ENCODE assay signal across 8 mouse cellular contexts in genomic region chr2:33885264-33885651, GRCm38 (mm10). TPM values are rescaled to one million over a fixed set of nuclear protein-coding genes. Genes with fewer than 3 reads are reported as not detected.
DNase-seq lines count a peak whose midpoint lies in the region; ATAC-seq and TF ChIP-seq lines count a peak whose summit lies in the region.

No protein-coding gene starts in this region.

- no peaks in the 10 kb centered on the region for H3K9me3 ChIP-seq in forebrain, embryonic 12.5 days
- no peaks in the 10 kb centered on the region for H3K9me3 ChIP-seq in limb, embryonic 13.5 days

- WGBS in forebrain, embryonic 12.5 days: 94% methylated on average over 3 of the region's 3 CpGs
- WGBS in limb, embryonic 13.5 days: 76% methylated on average over 3 of the region's 3 CpGs

- peak overlapping the region; percentile 91 for H3K4me2 ChIP-seq in forebrain, embryonic 12.5 days
- peak overlapping the region; percentile 86 for H3K4me2 ChIP-seq in limb, embryonic 13.5 days (replicated peaks)
- peak overlapping the region; percentile 21 for H3K4me2 ChIP-seq in myocyte (ENCODE audit: low read depth)

- H3K27me3 ChIP-seq in forebrain, embryonic 12.5 days: no peaks in the 10 kb centered on the region
- no peaks in the 10 kb centered on the region for H3K27me3 ChIP-seq in limb, embryonic 13.5 days
- no peaks in the 10 kb centered on the region for H3K27me3 ChIP-seq in myocyte (ENCODE audit: control insufficient read depth, insufficient read depth, insufficient read length)

- H3K4me3 ChIP-seq in forebrain, embryonic 12.5 days (replicated peaks): 0 out of 2 replicates have a peak overlapping the region, but pooled peaks have one; percentile 0
- no peak overlapping the region for H3K4me3 ChIP-seq in limb, embryonic 13.5 days
- no peak overlapping the region for H3K4me3 ChIP-seq in myocyte

- H3K79me2 ChIP-seq in myocyte (ENCODE audit: control insufficient read depth, insufficient read depth): peaks cover 14% of the 10 kb centered on the region

- no peak for ATAC-seq in forebrain, embryonic 12.5 days (ENCODE audit: low FRiP score)
- ATAC-seq in limb, embryonic 13.5 days (ENCODE audit: low FRiP score, low read depth): no peak

- H3ac ChIP-seq in myocyte (ENCODE audit: control insufficient read depth, insufficient read length): no peak overlapping the region

- 0 out of 2 replicates have a peak overlapping the region, but pooled peaks have one; percentile 42 for H3K27ac ChIP-seq in forebrain, embryonic 12.5 days
- no peak overlapping the region for H3K27ac ChIP-seq in limb, embryonic 13.5 days

- no peak for TF ChIP-seq POLR2A in myocyte (IDR thresholded peaks at IDR 0.05; ENCODE audit: insufficient read length, low read depth)

- peaks cover 4% of the 10 kb centered on the region; the same call in 1 of the 2 replicates for H3K36me3 ChIP-seq in forebrain, embryonic 12.5 days (replicated peaks)
- no peaks in the 10 kb centered on the region for H3K36me3 ChIP-seq in limb, embryonic 13.5 days
- H3K36me3 ChIP-seq in myocyte (ENCODE audit: control insufficient read depth, insufficient read depth): no peaks in the 10 kb centered on the region

- H3K9ac ChIP-seq in forebrain, embryonic 12.5 days: no peak overlapping the region
- H3K9ac ChIP-seq in limb, embryonic 13.5 days: no peak overlapping the region

- peaks cover 41% of the 10 kb centered on the region for H3K4me1 ChIP-seq in forebrain, embryonic 12.5 days
- H3K4me1 ChIP-seq in limb, embryonic 13.5 days: peaks cover 41% of the 10 kb centered on the region

- DNase-seq in kidney, postnatal 10 days: peak; percentile 30
- DNase-seq in kidney, adult 18-20 months: no peak
- DNase-seq in adrenal gland, adult 18-20 months (ENCODE audit: low spot score in 2 of 2): no peak
- DNase-seq in adrenal gland, postnatal 25 days: no peak
- no peak for DNase-seq in adrenal gland, postnatal 14 days

TF ChIP-seq in myocyte, 11 proteins besides CTCF, POLR2A, EP300 and RAD21:
- TF ChIP-seq MAX (IDR thresholded peaks at IDR 0.05; ENCODE audit: low read depth) (no peak), SRF (IDR thresholded peaks at IDR 0.05; ENCODE audit: control insufficient read depth, insufficient read length, low read depth) (no peak), MYOD1 (IDR thresholded peaks at IDR 0.05; ENCODE audit: control insufficient read depth in 1 of 3, insufficient read length in 2 of 3, low read depth in 2 of 3) (no peak), TCF3 (IDR thresholded peaks at IDR 0.05; ENCODE audit: insufficient read length, low read depth) (no peak), E2F4 (IDR thresholded peaks at IDR 0.05; ENCODE audit: insufficient read depth) (no peak), POLR2AphosphoS2 (IDR thresholded peaks at IDR 0.05; ENCODE audit: insufficient read length, low read depth) (no peak), CEBPB (IDR thresholded peaks at IDR 0.05; ENCODE audit: insufficient read depth, poor library complexity, severe bottlenecking) (no peak), TCF12 (IDR thresholded peaks at IDR 0.05; ENCODE audit: insufficient read depth, poor library complexity, severe bottlenecking) (no peak), USF1 (IDR thresholded peaks at IDR 0.05; ENCODE audit: low read depth) (no peak), MYOG (IDR thresholded peaks at IDR 0.05; ENCODE audit: control insufficient read depth in 1 of 3, insufficient read depth in 1 of 3, insufficient read length in 2 of 3, low read depth in 2 of 3) (no peak), REST (IDR thresholded peaks at IDR 0.05; ENCODE audit: insufficient read depth, insufficient read length) (no peak)

RNA-seq across cellular contexts. Expression of gene Mvb12b, which starts 2.5 kb away (rescaled TPM):
- 51.5 and 64.7 TPM in 2 replicates for polyA plus RNA-seq in forebrain, embryonic 12.5 days (2016; fragmentation: Nextera tagmentation; extraction: Ambion mirVana)
- polyA plus RNA-seq in limb, embryonic 13.5 days (2015; fragmentation: Nextera tagmentation; extraction: Ambion mirVana): 22.6 and 23.8 TPM in 2 replicates
- polyA plus RNA-seq in myocyte (2012; fragmentation: generic; extraction: Trizol): 14.5 TPM
- total RNA-seq in adrenal gland, adult 18-20 months (2021): 10 to 100 TPM; 17.4 to 21.9 TPM
- 12.2 and 20.9 TPM in 2 replicates for total RNA-seq in adrenal gland, postnatal 25 days (2021)
- 17.7 and 19.0 TPM in 2 replicates for total RNA-seq in adrenal gland, postnatal 14 days (2021)

Comparison
In these comparisons a context has a peak if more than half of its experiments do, and no peak if none do; other contexts are left out.
1. H3K4me2 ChIP-seq: peak in every context shown above with its lines; median percentile 91 in forebrain, embryonic 12.5 days; 86 in limb, embryonic 13.5 days; 21 in myocyte.